Mouse (Mus musculus): ENCODE measurements around the gene Plekhh1. TPM values are rescaled to one million over a fixed set of nuclear protein-coding genes. Genes with fewer than 3 reads are reported as not detected.

Gene Plekhh1
- polyA plus RNA-seq, 1 experiment from 2014 or later: 3.5 TPM

- no peak overlapping the region for H3K9ac ChIP-seq (replicated peaks; ENCODE audit: low read length)
- no peaks in the 10 kb centered on the region for H3K4me1 ChIP-seq (ENCODE audit: control insufficient read depth, insufficient read depth, low read length)
- ATAC-seq (replicated peaks; ENCODE audit: insufficient number of reproducible peaks, low FRiP score, low TSS enrichment, low read depth): no peak
- H3K4me3 ChIP-seq (ENCODE audit: low read depth, low read length): no peak overlapping the region
- WGBS: 46% methylated on average over 4 of the region's 4 CpGs
- H3K9me3 ChIP-seq (replicated peaks; ENCODE audit: control insufficient read depth, low read length): no peaks in the 10 kb centered on the region
- no peaks in the 10 kb centered on the region for H3K36me3 ChIP-seq (replicated peaks; ENCODE audit: control insufficient read depth, insufficient read depth, low read depth, low read length)
- no peak overlapping the region for H3K4me2 ChIP-seq (ENCODE audit: low read depth, low read length)
- DNase-seq (ENCODE audit: low spot score): no peak
- no peak overlapping the region for H3K27ac ChIP-seq (replicated peaks; ENCODE audit: low read depth, low read length)
- H3K27me3 ChIP-seq (ENCODE audit: control insufficient read depth, insufficient read depth, low read length): no peaks in the 10 kb centered on the region
These were observed 63.6 kb downstream of the Plekhh1 start for GRCm38 (mm10) chr12:79092569-79092968.

DNA sequence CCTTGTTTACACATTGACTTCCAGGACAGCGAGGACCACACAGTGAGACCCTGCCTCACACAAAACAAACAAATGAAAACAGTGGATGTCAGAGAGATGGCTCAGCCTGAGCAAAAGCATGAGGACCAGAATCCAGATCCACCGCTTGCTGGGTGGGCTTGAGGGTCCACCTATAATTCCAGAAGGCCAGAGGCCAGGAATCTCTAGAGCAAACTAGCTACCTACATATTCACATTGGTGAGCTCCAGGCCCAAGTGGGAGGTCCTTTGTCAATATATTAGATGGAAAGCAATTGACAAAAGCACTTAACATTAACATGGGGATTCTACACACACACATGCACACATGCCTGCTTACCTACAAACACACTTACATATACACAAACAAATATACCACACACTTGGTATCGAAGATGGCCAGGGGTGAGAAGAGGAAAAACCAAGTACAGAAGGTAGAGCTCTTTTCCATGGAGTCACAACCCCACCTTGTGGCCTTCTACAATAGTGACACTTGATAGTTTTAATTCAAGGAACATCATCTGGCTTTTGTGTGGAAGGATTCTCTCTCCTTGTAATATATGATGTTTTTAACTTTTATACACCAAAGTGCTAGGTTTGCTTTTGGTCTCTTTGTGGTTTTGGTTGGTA is 68.3 kb downstream of the Plekhh1 start:
- H3K4me3 ChIP-seq (ENCODE audit: low read depth, low read length): no peak overlapping the region
- H3K4me2 ChIP-seq (ENCODE audit: low read depth, low read length): no peak overlapping the region
- H3K9ac ChIP-seq (replicated peaks; ENCODE audit: low read length): no peak overlapping the region
- WGBS: 60% methylated on average over 3 of the region's 3 CpGs
- no peaks in the 10 kb centered on the region for H3K36me3 ChIP-seq (replicated peaks; ENCODE audit: control insufficient read depth, insufficient read depth, low read depth, low read length)
- H3K27me3 ChIP-seq (ENCODE audit: control insufficient read depth, insufficient read depth, low read length): no peaks in the 10 kb centered on the region
- DNase-seq (ENCODE audit: low spot score) (peak; percentile 70), ATAC-seq (replicated peaks; ENCODE audit: insufficient number of reproducible peaks, low FRiP score, low TSS enrichment, low read depth) (no peak)
- H3K9me3 ChIP-seq (replicated peaks; ENCODE audit: control insufficient read depth, low read length): no peaks in the 10 kb centered on the region
- H3K27ac ChIP-seq (replicated peaks; ENCODE audit: low read depth, low read length): no peak overlapping the region
- no peaks in the 10 kb centered on the region for H3K4me1 ChIP-seq (ENCODE audit: control insufficient read depth, insufficient read depth, low read length)

- DNase-seq (ENCODE audit: low spot score): no peak
- H3K9ac ChIP-seq (replicated peaks; ENCODE audit: low read length): no peak overlapping the region
- 82% methylated on average over 3 of the region's 3 CpGs for WGBS
- no peak overlapping the region for H3K27ac ChIP-seq (replicated peaks; ENCODE audit: low read depth, low read length)
- H3K36me3 ChIP-seq (replicated peaks; ENCODE audit: control insufficient read depth, insufficient read depth, low read depth, low read length): no peaks in the 10 kb centered on the region
- H3K4me3 ChIP-seq (ENCODE audit: low read depth, low read length): no peak overlapping the region
- H3K4me1 ChIP-seq (ENCODE audit: control insufficient read depth, insufficient read depth, low read length): no peaks in the 10 kb centered on the region
- no peaks in the 10 kb centered on the region for H3K27me3 ChIP-seq (ENCODE audit: control insufficient read depth, insufficient read depth, low read length)
- ATAC-seq (replicated peaks; ENCODE audit: insufficient number of reproducible peaks, low FRiP score, low TSS enrichment, low read depth): no peak
- no peak overlapping the region for H3K4me2 ChIP-seq (ENCODE audit: low read depth, low read length)
- H3K9me3 ChIP-seq (replicated peaks; ENCODE audit: control insufficient read depth, low read length): no peaks in the 10 kb centered on the region
These were observed 74.8 kb downstream of the Plekhh1 start for GRCm38 (mm10) chr12:79103773-79104172.

DNA sequence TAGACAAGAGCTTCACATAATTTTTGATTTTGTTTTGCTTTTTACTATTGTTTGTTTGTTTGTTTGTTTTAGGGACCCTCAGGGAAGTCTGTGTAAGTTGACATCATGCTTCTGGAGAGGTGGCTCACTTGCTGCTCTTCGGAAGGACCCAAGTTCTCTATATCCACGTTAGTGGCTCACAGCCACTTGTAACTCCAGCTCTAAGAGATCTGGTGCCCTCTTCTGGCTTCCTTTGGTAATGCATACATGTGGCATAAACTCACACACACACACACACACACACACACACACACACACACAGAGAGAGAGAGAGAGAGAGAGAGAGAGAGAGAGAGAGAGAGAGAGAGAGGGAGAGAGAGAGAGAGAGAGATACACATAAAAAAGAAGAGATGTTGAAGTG is 75.6 kb downstream of the Plekhh1 start:
- Histone ChIP-seq H3K27me3 (ENCODE audit: control insufficient read depth, insufficient read depth, low read length) (no peaks in the 10 kb centered on the region), H3K27ac (replicated peaks; ENCODE audit: low read depth, low read length) (no peak overlapping the region), H3K36me3 (replicated peaks; ENCODE audit: control insufficient read depth, insufficient read depth, low read depth, low read length) (no peaks in the 10 kb centered on the region), H3K4me2 (ENCODE audit: low read depth, low read length) (no peak overlapping the region), H3K9me3 (replicated peaks; ENCODE audit: control insufficient read depth, low read length) (no peaks in the 10 kb centered on the region), H3K4me1 (ENCODE audit: control insufficient read depth, insufficient read depth, low read length) (no peaks in the 10 kb centered on the region), H3K9ac (replicated peaks; ENCODE audit: low read length) (no peak overlapping the region), H3K4me3 (ENCODE audit: low read depth, low read length) (no peak overlapping the region)
- DNase-seq (ENCODE audit: low spot score) (no peak), ATAC-seq (replicated peaks; ENCODE audit: insufficient number of reproducible peaks, low FRiP score, low TSS enrichment, low read depth) (no peak)
- WGBS: 68% methylated on average over 2 of the region's 2 CpGs

- H3K4me1 ChIP-seq (ENCODE audit: control insufficient read depth, insufficient read depth, low read length): no peaks in the 10 kb centered on the region
- no peak overlapping the region for H3K27ac ChIP-seq (replicated peaks; ENCODE audit: low read depth, low read length)
- 83% methylated on average over 5 of the region's 5 CpGs for WGBS
- no peak for DNase-seq (ENCODE audit: low spot score)
- H3K4me3 ChIP-seq (ENCODE audit: low read depth, low read length): no peak overlapping the region
- no peak overlapping the region for H3K9ac ChIP-seq (replicated peaks; ENCODE audit: low read length)
- no peak for ATAC-seq (replicated peaks; ENCODE audit: insufficient number of reproducible peaks, low FRiP score, low TSS enrichment, low read depth)
- H3K36me3 ChIP-seq (replicated peaks; ENCODE audit: control insufficient read depth, insufficient read depth, low read depth, low read length): no peaks in the 10 kb centered on the region
- H3K27me3 ChIP-seq (ENCODE audit: control insufficient read depth, insufficient read depth, low read length): no peaks in the 10 kb centered on the region
- no peaks in the 10 kb centered on the region for H3K9me3 ChIP-seq (replicated peaks; ENCODE audit: control insufficient read depth, low read length)
- no peak overlapping the region for H3K4me2 ChIP-seq (ENCODE audit: low read depth, low read length)
These were observed 76.3 kb downstream of the Plekhh1 start for GRCm38 (mm10) chr12:79105312-79105711.

DNA sequence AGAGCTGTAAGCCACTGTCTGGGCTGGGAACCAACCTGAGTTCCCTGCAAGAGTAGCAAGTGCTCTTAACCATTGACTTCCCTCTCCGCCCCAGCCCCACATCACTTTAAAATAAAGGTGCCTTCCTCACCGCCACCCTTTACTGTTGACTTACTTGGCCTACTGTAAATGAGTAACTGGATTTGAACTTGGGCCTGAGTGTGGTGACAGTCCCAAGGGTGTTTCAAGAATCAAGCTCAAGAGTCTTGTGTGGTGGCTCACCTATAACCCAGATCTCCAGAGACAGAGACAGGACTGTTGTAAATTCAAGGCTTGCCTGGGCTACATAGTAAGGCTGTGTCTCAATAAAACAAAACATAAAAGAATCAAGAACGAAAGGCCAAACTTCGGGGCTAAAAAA is 90.0 kb downstream of the Plekhh1 start:
- Histone ChIP-seq H3K27me3 (ENCODE audit: control insufficient read depth, insufficient read depth, low read length) (no peaks in the 10 kb centered on the region), H3K27ac (replicated peaks; ENCODE audit: low read depth, low read length) (no peak overlapping the region), H3K36me3 (replicated peaks; ENCODE audit: control insufficient read depth, insufficient read depth, low read depth, low read length) (no peaks in the 10 kb centered on the region), H3K9ac (replicated peaks; ENCODE audit: low read length) (no peak overlapping the region), H3K4me3 (ENCODE audit: low read depth, low read length) (no peak overlapping the region), H3K9me3 (replicated peaks; ENCODE audit: control insufficient read depth, low read length) (no peaks in the 10 kb centered on the region), H3K4me1 (ENCODE audit: control insufficient read depth, insufficient read depth, low read length) (no peaks in the 10 kb centered on the region), H3K4me2 (ENCODE audit: low read depth, low read length) (no peak overlapping the region)
- no peak for DNase-seq (ENCODE audit: low spot score)
- ATAC-seq (replicated peaks; ENCODE audit: insufficient number of reproducible peaks, low FRiP score, low TSS enrichment, low read depth): no peak
- 92% methylated on average over 4 of the region's 4 CpGs for WGBS

DNA sequence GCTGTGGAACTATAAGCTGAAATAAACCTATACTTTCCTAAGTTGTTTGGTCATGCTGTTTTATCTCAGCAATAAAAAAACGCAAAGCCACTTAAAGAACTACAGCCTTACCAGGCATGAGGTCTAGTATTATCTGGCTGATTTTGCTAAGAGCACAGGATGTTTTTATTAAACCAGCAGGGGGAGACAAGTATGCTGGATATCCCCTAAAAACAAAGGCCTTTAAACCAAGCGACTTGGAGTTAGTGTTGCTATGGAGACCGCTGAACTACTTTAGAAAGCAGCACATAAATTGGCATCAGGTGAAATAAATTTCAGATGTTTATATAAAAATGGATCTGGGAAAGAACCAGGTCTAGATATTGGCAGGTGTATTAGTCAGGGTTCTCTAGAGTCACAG is 93.9 kb downstream of the Plekhh1 start:
- Histone ChIP-seq H3K36me3 (replicated peaks; ENCODE audit: control insufficient read depth, insufficient read depth, low read depth, low read length) (no peaks in the 10 kb centered on the region), H3K9ac (replicated peaks; ENCODE audit: low read length) (no peak overlapping the region), H3K9me3 (replicated peaks; ENCODE audit: control insufficient read depth, low read length) (no peaks in the 10 kb centered on the region), H3K27ac (replicated peaks; ENCODE audit: low read depth, low read length) (no peak overlapping the region), H3K4me1 (ENCODE audit: control insufficient read depth, insufficient read depth, low read length) (no peaks in the 10 kb centered on the region), H3K4me3 (ENCODE audit: low read depth, low read length) (no peak overlapping the region), H3K4me2 (ENCODE audit: low read depth, low read length) (no peak overlapping the region), H3K27me3 (ENCODE audit: control insufficient read depth, insufficient read depth, low read length) (no peaks in the 10 kb centered on the region)
- DNase-seq (ENCODE audit: low spot score) (peak; percentile 74), ATAC-seq (replicated peaks; ENCODE audit: insufficient number of reproducible peaks, low FRiP score, low TSS enrichment, low read depth) (no peak)
- WGBS: 34% methylated on average over 3 of the region's 3 CpGs

GRCm38 (mm10) chr12:79130299-79131177 is 101.6 kb downstream of the Plekhh1 start, which contains the start of gene Arg2:
Gene Arg2 (plus strand): TSS chr12:79130777.
- H3K4me2 ChIP-seq (ENCODE audit: low read depth, low read length): peak within 1 kb of the TSS; percentile 95
- no peaks in the 10 kb centered on the region for H3K36me3 ChIP-seq (replicated peaks; ENCODE audit: control insufficient read depth, insufficient read depth, low read depth, low read length)
- H3K4me3 ChIP-seq (ENCODE audit: low read depth, low read length): peak within 1 kb of the TSS; percentile 47
- no peaks in the 10 kb centered on the region for H3K9me3 ChIP-seq (replicated peaks; ENCODE audit: control insufficient read depth, low read length)
- H3K27me3 ChIP-seq (ENCODE audit: control insufficient read depth, insufficient read depth, low read length): peaks cover 15% of the 10 kb centered on the region
- DNase-seq (ENCODE audit: low spot score) (peak; percentile 85), ATAC-seq (replicated peaks; ENCODE audit: insufficient number of reproducible peaks, low FRiP score, low TSS enrichment, low read depth) (peak; percentile 90)
- under 1% methylated on average over 47 of the region's 47 CpGs for WGBS
- H3K27ac ChIP-seq (replicated peaks; ENCODE audit: low read depth, low read length): no peak within 1 kb of the TSS
- peak within 1 kb of the TSS; percentile 49 for H3K9ac ChIP-seq (replicated peaks; ENCODE audit: low read length)
- no peaks in the 10 kb centered on the region; the same call in 1 of the 2 replicates for H3K4me1 ChIP-seq (ENCODE audit: control insufficient read depth, insufficient read depth, low read length)
